ENCODE assay signal across 12 mouse cellular contexts in genomic region chr11:74548781-74549382, GRCm38 (mm10).
DNase-seq lines count a peak whose midpoint lies in the region; ATAC-seq and TF ChIP-seq lines count a peak whose summit lies in the region.
"Had no signal": no experiment of that assay in that cellular context is flagged by ENCODE, and none has a peak within 500 bp of the region (broad histone marks: within the 10 kb centered on the region; RNA-seq: fewer than 3 reads in every experiment).

No protein-coding gene starts in this region.

- DNase-seq in Muller cell, postnatal 12 days (ENCODE audit: inconsistent ontology term): peak; percentile 54
- peak; percentile 27 to 51 for DNase-seq in kidney, postnatal 25 days
- DNase-seq in right cerebral cortex, postnatal 14 days: no peak
- no peak for DNase-seq in ovary, postnatal 10 days (ENCODE audit: low spot score)
- DNase-seq: cerebellum, adult 8-10 months had no signal

- TF ChIP-seq POLR2A in ES-Bruce4 (IDR thresholded peaks at IDR 0.05; ENCODE audit: insufficient read depth, low read length): no peak

- peak; percentile 12; the same call in 1 of the 2 replicates for ATAC-seq in hindbrain, embryonic 16.5 days
- ATAC-seq in hindbrain, embryonic 12.5 days (ENCODE audit: low FRiP score): no peak
- no peak for ATAC-seq in erythroid progenitor cell, adult 5-6 weeks (replicated peaks; ENCODE audit: low FRiP score, poor library complexity, severe bottlenecking)

- WGBS in hindbrain, embryonic 16.5 days: 10% methylated on average over 7 of the region's 7 CpGs
- WGBS in hindbrain, embryonic 12.5 days: 11% methylated on average over 7 of the region's 7 CpGs

- TF ChIP-seq EP300 in ES-Bruce4 (IDR thresholded peaks at IDR 0.05; ENCODE audit: insufficient read depth, low read depth, low read length): peak; percentile 72; the same call in 1 of the 2 replicates

- H3K4me3 ChIP-seq in hindbrain, embryonic 16.5 days (ENCODE audit: low read length): no peak overlapping the region
- no peak overlapping the region for H3K4me3 ChIP-seq in hindbrain, embryonic 12.5 days
- H3K4me3 ChIP-seq in ES-Bruce4 (ENCODE audit: low read depth, low read length): no peak overlapping the region
- H3K4me3 ChIP-seq: erythroblast, embryonic 14.5 days; heart, embryonic 13.5 days; limb, embryonic 13.5 days had no signal

- TF ChIP-seq CTCF in ES-Bruce4 (IDR thresholded peaks at IDR 0.05; ENCODE audit: low read depth, low read length): no peak

- no peaks in the 10 kb centered on the region for H3K27me3 ChIP-seq in hindbrain, embryonic 16.5 days (replicated peaks; ENCODE audit: control insufficient read depth, insufficient read depth, low read length)
- H3K27me3 ChIP-seq in hindbrain, embryonic 12.5 days: no peaks in the 10 kb centered on the region; the same call in 1 of the 2 replicates
- H3K27me3 ChIP-seq in ES-Bruce4 (ENCODE audit: control insufficient read depth, insufficient read depth, low read length, poor library complexity, severe bottlenecking): no peaks in the 10 kb centered on the region
- H3K27me3 ChIP-seq: heart, embryonic 13.5 days had no signal

- H3K9ac ChIP-seq in hindbrain, embryonic 16.5 days (ENCODE audit: low read depth, low read length): no peak overlapping the region
- H3K9ac ChIP-seq in hindbrain, embryonic 12.5 days: no peak overlapping the region
- H3K9ac ChIP-seq in ES-Bruce4 (ENCODE audit: low read depth, poor library complexity, severe bottlenecking): no peak overlapping the region
- H3K9ac ChIP-seq: heart, embryonic 13.5 days; limb, embryonic 13.5 days had no signal

- H3K4me1 ChIP-seq in hindbrain, embryonic 16.5 days (ENCODE audit: control insufficient read depth, insufficient read depth, low read depth, low read length): peaks cover 7% of the 10 kb centered on the region
- H3K4me1 ChIP-seq in hindbrain, embryonic 12.5 days: peaks cover 16% of the 10 kb centered on the region
- H3K4me1 ChIP-seq in ES-Bruce4 (ENCODE audit: control insufficient read depth, insufficient read depth, low read length): peaks cover 11% of the 10 kb centered on the region

- no peak overlapping the region for H3K27ac ChIP-seq in hindbrain, embryonic 16.5 days (ENCODE audit: low read depth, low read length)
- no peak overlapping the region for H3K27ac ChIP-seq in hindbrain, embryonic 12.5 days
- peak overlapping the region; percentile 59 for H3K27ac ChIP-seq in ES-Bruce4 (ENCODE audit: insufficient read depth, low read length)
- H3K27ac ChIP-seq: heart, embryonic 13.5 days; limb, embryonic 13.5 days had no signal

- no peak overlapping the region for H3K4me2 ChIP-seq in hindbrain, embryonic 16.5 days (ENCODE audit: low read length)
- H3K4me2 ChIP-seq in hindbrain, embryonic 12.5 days (replicated peaks): no peak overlapping the region; the same call in 1 of the 2 replicates
- H3K4me2 ChIP-seq: heart, embryonic 13.5 days; limb, embryonic 13.5 days had no signal

- H3K9me3 ChIP-seq in hindbrain, embryonic 16.5 days (ENCODE audit: control insufficient read depth, low read length): no peaks in the 10 kb centered on the region
- H3K9me3 ChIP-seq in hindbrain, embryonic 12.5 days (replicated peaks): no peaks in the 10 kb centered on the region
- H3K9me3 ChIP-seq in ES-Bruce4 (replicated peaks; ENCODE audit: control insufficient read depth, insufficient read depth, low read length, poor library complexity, severe bottlenecking): peaks cover 6% of the 10 kb centered on the region
- H3K9me3 ChIP-seq: heart, embryonic 13.5 days; limb, embryonic 13.5 days had no signal

- H3K36me3 ChIP-seq in hindbrain, embryonic 16.5 days (ENCODE audit: control insufficient read depth, insufficient read depth, low read length): no peaks in the 10 kb centered on the region
- no peaks in the 10 kb centered on the region for H3K36me3 ChIP-seq in hindbrain, embryonic 12.5 days
- H3K36me3 ChIP-seq in ES-Bruce4 (ENCODE audit: control insufficient read depth, insufficient read depth, low read length, poor library complexity, severe bottlenecking): no peaks in the 10 kb centered on the region
- H3K36me3 ChIP-seq: heart, embryonic 13.5 days; limb, embryonic 13.5 days had no signal

Comparison
In these comparisons a context has a peak if more than half of its experiments do, and no peak if none do; other contexts are left out.
1. DNase-seq: peak in Muller cell, postnatal 12 days (single experiment) and kidney, postnatal 25 days (2 of 2); none in right cerebral cortex, postnatal 14 days (single experiment) and ovary, postnatal 10 days (single experiment).